In genomic region chr5:64114210-64114609, GRCm38 (mm10) we compare ENCODE assay signal across 22 mouse cellular contexts. TPM values are rescaled to one million over a fixed set of nuclear protein-coding genes. Genes with fewer than 3 reads are reported as not detected.
DNase-seq lines count a peak whose midpoint lies in the region; ATAC-seq and TF ChIP-seq lines count a peak whose summit lies in the region.
"Had no signal": no experiment of that assay in that cellular context is flagged by ENCODE, and none has a peak within 500 bp of the region (broad histone marks: within the 10 kb centered on the region; RNA-seq: fewer than 3 reads in every experiment).

No protein-coding gene starts in this region.

- no peak for TF ChIP-seq POLR2A in liver, adult 2 months (IDR thresholded peaks at IDR 0.05; ENCODE audit: extremely low read depth, insufficient read depth, low read length)

- peaks cover 7% of the 10 kb centered on the region; the same call in 1 of the 2 replicates for H3K36me3 ChIP-seq in liver, adult 2 months (ENCODE audit: control insufficient read depth, insufficient read depth, low read length)
- H3K36me3 ChIP-seq in liver, embryonic 11.5 days (ENCODE audit: control insufficient read depth, insufficient read depth, low read length) = peaks cover 40% of the 10 kb centered on the region
- peaks cover 43% of the 10 kb centered on the region for H3K36me3 ChIP-seq in liver, postnatal 0 days (replicated peaks; ENCODE audit: insufficient read depth, low read length)
- peaks cover 82% of the 10 kb centered on the region for H3K36me3 ChIP-seq in liver, embryonic 12.5 days
- peaks cover 46% of the 10 kb centered on the region for H3K36me3 ChIP-seq in stomach, postnatal 0 days (ENCODE audit: control insufficient read depth, insufficient read depth, low read length)

- H3K79me2 ChIP-seq in liver, adult 2 months (ENCODE audit: control insufficient read depth, insufficient read depth, low read length) = no peaks in the 10 kb centered on the region

- ATAC-seq in liver, embryonic 11.5 days (replicated peaks; ENCODE audit: low FRiP score) = no peak
- peak; percentile 76 for ATAC-seq in liver, postnatal 0 days
- ATAC-seq in liver, embryonic 12.5 days = no peak
- ATAC-seq in stomach, postnatal 0 days (ENCODE audit: low FRiP score, low TSS enrichment) = 0 out of 2 replicates have a peak, but pooled peaks have one; percentile 39
- ATAC-seq in granulocyte monocyte progenitor cell, adult 5-6 weeks (replicated peaks; ENCODE audit: poor library complexity, severe bottlenecking) = no peak
- ATAC-seq: forebrain, embryonic 14.5 days had no signal

- WGBS in liver, adult 2 months = 55% methylated on average over 6 of the region's 6 CpGs
- 89% methylated on average over 6 of the region's 6 CpGs for WGBS in liver, embryonic 11.5 days
- WGBS in liver, postnatal 0 days (ENCODE audit: insufficient replicate concordance) = 80% methylated on average over 6 of the region's 6 CpGs
- WGBS in liver, embryonic 12.5 days (ENCODE audit: insufficient replicate concordance) = 78% methylated on average over 6 of the region's 6 CpGs
- WGBS in stomach, postnatal 0 days = 90% methylated on average over 6 of the region's 6 CpGs

- no peak overlapping the region for H3K4me2 ChIP-seq in liver, embryonic 11.5 days
- no peak overlapping the region for H3K4me2 ChIP-seq in liver, postnatal 0 days (ENCODE audit: low read depth, low read length)
- H3K4me2 ChIP-seq in liver, embryonic 12.5 days = no peak overlapping the region
- H3K4me2 ChIP-seq in stomach, postnatal 0 days (replicated peaks; ENCODE audit: low read depth) = no peak overlapping the region
- H3K4me2 ChIP-seq: embryonic facial prominence, embryonic 13.5 days; embryonic facial prominence, embryonic 15.5 days; forebrain, embryonic 12.5 days had no signal

- peak; percentile 70 for DNase-seq in liver, adult 2 months (ENCODE audit: extremely low read depth, low read depth, low spot score)
- no peak for DNase-seq in liver, embryonic 11.5 days (ENCODE audit: low spot score)
- DNase-seq in liver, postnatal 0 days = no peak
- DNase-seq in stomach, postnatal 0 days (ENCODE audit: low spot score) = no peak
- DNase-seq: adrenal gland, adult 2 months; adrenal gland, postnatal 10 days; adrenal gland, postnatal 25 days; cerebellum, adult 11 months; cerebellum, adult 18-20 months; cerebellum, adult 8-10 months; cerebellum, adult 9-11 months; cerebellum, postnatal 14 days; cerebellum, postnatal 36 days; embryo, embryonic 11 days had no signal

- H3K9me3 ChIP-seq in liver, embryonic 11.5 days (ENCODE audit: control insufficient read depth, low read length) = peaks cover 5% of the 10 kb centered on the region
- H3K9me3 ChIP-seq in liver, postnatal 0 days (ENCODE audit: low read length) = peaks cover 7% of the 10 kb centered on the region
- 0 out of 2 replicates have a peak, but pooled peaks cover 12% of the 10 kb centered on the region for H3K9me3 ChIP-seq in liver, embryonic 12.5 days (replicated peaks)
- H3K9me3 ChIP-seq in stomach, postnatal 0 days (ENCODE audit: control insufficient read depth, low read length) = 0 out of 2 replicates have a peak, but pooled peaks cover 3% of the 10 kb centered on the region

- no peaks in the 10 kb centered on the region for H3K27me3 ChIP-seq in liver, adult 2 months (ENCODE audit: control insufficient read depth, insufficient read depth, low read length)
- H3K27me3 ChIP-seq in liver, embryonic 11.5 days (replicated peaks; ENCODE audit: control insufficient read depth, insufficient read depth, low read length) = no peaks in the 10 kb centered on the region
- no peaks in the 10 kb centered on the region for H3K27me3 ChIP-seq in liver, postnatal 0 days (ENCODE audit: insufficient read depth, low read length)
- H3K27me3 ChIP-seq in liver, embryonic 12.5 days (replicated peaks) = no peaks in the 10 kb centered on the region
- H3K27me3 ChIP-seq in stomach, postnatal 0 days (ENCODE audit: control insufficient read depth, insufficient read depth, low read length) = no peaks in the 10 kb centered on the region
- H3K27me3 ChIP-seq: embryonic facial prominence, embryonic 13.5 days; embryonic facial prominence, embryonic 15.5 days; forebrain, embryonic 12.5 days had no signal

- H3K27ac ChIP-seq in liver, adult 2 months (replicated peaks; ENCODE audit: insufficient read depth, low read depth, low read length) = no peak overlapping the region
- H3K27ac ChIP-seq in liver, embryonic 11.5 days (ENCODE audit: low read depth, low read length) = no peak overlapping the region
- H3K27ac ChIP-seq in liver, postnatal 0 days (ENCODE audit: low read depth) = no peak overlapping the region
- H3K27ac ChIP-seq in liver, embryonic 12.5 days = no peak overlapping the region
- H3K27ac ChIP-seq in stomach, postnatal 0 days (replicated peaks) = no peak overlapping the region
- H3K27ac ChIP-seq: embryonic facial prominence, embryonic 13.5 days; embryonic facial prominence, embryonic 15.5 days; forebrain, embryonic 10.5 days; forebrain, embryonic 12.5 days had no signal

- TF ChIP-seq EP300 in liver, postnatal 0 days (IDR thresholded peaks at IDR 0.05; ENCODE audit: low read depth) = no peak
- no peak for TF ChIP-seq EP300 in stomach, postnatal 0 days (optimal IDR thresholded peaks at IDR 0.05)

- no peaks in the 10 kb centered on the region for H3K4me1 ChIP-seq in liver, adult 2 months (ENCODE audit: control insufficient read depth, insufficient read depth, low read length)
- no peaks in the 10 kb centered on the region for H3K4me1 ChIP-seq in liver, embryonic 11.5 days (replicated peaks; ENCODE audit: control insufficient read depth, insufficient read depth, low read length)
- H3K4me1 ChIP-seq in liver, postnatal 0 days (ENCODE audit: insufficient read depth) = peaks cover 3% of the 10 kb centered on the region; the same call in 1 of the 2 replicates
- H3K4me1 ChIP-seq in liver, embryonic 12.5 days = no peaks in the 10 kb centered on the region
- no peaks in the 10 kb centered on the region for H3K4me1 ChIP-seq in stomach, postnatal 0 days (replicated peaks; ENCODE audit: control insufficient read depth, insufficient read depth)
- H3K4me1 ChIP-seq: embryonic facial prominence, embryonic 13.5 days; embryonic facial prominence, embryonic 15.5 days; forebrain, embryonic 10.5 days; forebrain, embryonic 12.5 days had no signal

- no peak overlapping the region for H3K9ac ChIP-seq in liver, adult 2 months (ENCODE audit: low read depth, low read length)
- H3K9ac ChIP-seq in liver, embryonic 11.5 days (ENCODE audit: low read depth, low read length) = no peak overlapping the region
- no peak overlapping the region for H3K9ac ChIP-seq in liver, postnatal 0 days (replicated peaks)
- no peak overlapping the region for H3K9ac ChIP-seq in liver, embryonic 12.5 days
- no peak overlapping the region for H3K9ac ChIP-seq in stomach, postnatal 0 days (ENCODE audit: low read length)
- H3K9ac ChIP-seq: embryonic facial prominence, embryonic 13.5 days; embryonic facial prominence, embryonic 15.5 days; forebrain, embryonic 12.5 days had no signal

- TF ChIP-seq CTCF in liver, adult 2 months (IDR thresholded peaks at IDR 0.05; ENCODE audit: low read depth, low read length) = no peak
- no peak for TF ChIP-seq CTCF in liver, postnatal 0 days (IDR thresholded peaks at IDR 0.05; ENCODE audit: low read depth)
- no peak for TF ChIP-seq CTCF in stomach, postnatal 0 days (IDR thresholded peaks at IDR 0.05; ENCODE audit: low read depth)

- H3K4me3 ChIP-seq in liver, adult 2 months (ENCODE audit: insufficient read depth, low read depth, low read length) = no peak overlapping the region
- H3K4me3 ChIP-seq in liver, embryonic 11.5 days (ENCODE audit: low read depth, low read length) = no peak overlapping the region
- no peak overlapping the region for H3K4me3 ChIP-seq in liver, postnatal 0 days (ENCODE audit: low read depth, low read length)
- no peak overlapping the region for H3K4me3 ChIP-seq in liver, embryonic 12.5 days
- H3K4me3 ChIP-seq in stomach, postnatal 0 days (ENCODE audit: low read depth, low read length) = no peak overlapping the region
- H3K4me3 ChIP-seq: embryonic facial prominence, embryonic 13.5 days; embryonic facial prominence, embryonic 15.5 days; erythroblast, embryonic 14.5 days; forebrain, embryonic 10.5 days; forebrain, embryonic 12.5 days had no signal

RNA-seq across cellular contexts. Expression of gene Pgm2, which starts 21.5 kb away (rescaled TPM):
- total RNA-seq in liver, adult 2 months (2014; rRNA removed) = 4.4 and 5.9 TPM in 2 replicates
- 2.0 and 2.4 TPM in 2 replicates for polyA plus RNA-seq in liver, adult 2 months (2012; rRNA removed)
- 54.4 and 60.3 TPM in 2 replicates for polyA plus RNA-seq in liver, embryonic 11.5 days (2014; fragmentation: Nextera tagmentation; extraction: Ambion mirVana)
- polyA plus RNA-seq in liver, postnatal 0 days (2015; fragmentation: Nextera tagmentation; extraction: Ambion mirVana) = 9.7 and 11.9 TPM in 2 replicates
- 32.3 and 34.3 TPM in 2 replicates for polyA plus RNA-seq in liver, embryonic 12.5 days (2016; fragmentation: Nextera tagmentation; extraction: Ambion mirVana)
- 33.8 and 34.3 TPM in 2 replicates for polyA plus RNA-seq in stomach, postnatal 0 days (2015; fragmentation: Nextera tagmentation; extraction: Ambion mirVana)
- total RNA-seq in granulocyte monocyte progenitor cell, adult 5-6 weeks (2014; fragmentation: Nextera tagmentation) = 35.1 and 37.2 TPM in 2 replicates
- total RNA-seq in granulocyte monocyte progenitor cell, adult 5-6 weeks (2017) = 28.0 and 31.6 TPM in 2 replicates

RNA-seq across cellular contexts. Expression of gene Tbc1d1, which starts 41.9 kb away (rescaled TPM):
- total RNA-seq in liver, adult 2 months (2014; rRNA removed) = 8.1 and 8.5 TPM in 2 replicates
- polyA plus RNA-seq in liver, adult 2 months (2012; rRNA removed) = 1.6 and 2.2 TPM in 2 replicates
- 25.6 and 25.9 TPM in 2 replicates for polyA plus RNA-seq in liver, embryonic 11.5 days (2014; fragmentation: Nextera tagmentation; extraction: Ambion mirVana)
- 3.6 and 5.0 TPM in 2 replicates for polyA plus RNA-seq in liver, postnatal 0 days (2015; fragmentation: Nextera tagmentation; extraction: Ambion mirVana)
- polyA plus RNA-seq in liver, embryonic 12.5 days (2016; fragmentation: Nextera tagmentation; extraction: Ambion mirVana) = 13.2 and 13.8 TPM in 2 replicates
- polyA plus RNA-seq in stomach, postnatal 0 days (2015; fragmentation: Nextera tagmentation; extraction: Ambion mirVana) = 11.5 and 12.4 TPM in 2 replicates
- 17.5 and 18.5 TPM in 2 replicates for total RNA-seq in granulocyte monocyte progenitor cell, adult 5-6 weeks (2014; fragmentation: Nextera tagmentation)
- total RNA-seq in granulocyte monocyte progenitor cell, adult 5-6 weeks (2017) = 33.6 and 34.7 TPM in 2 replicates

Comparison
In these comparisons a context has a peak if more than half of its experiments do, and no peak if none do; other contexts are left out.
1. ATAC-seq: peak in liver, postnatal 0 days (single experiment) and stomach, postnatal 0 days (single experiment); none in liver, embryonic 11.5 days (single experiment), liver, embryonic 12.5 days (single experiment) and granulocyte monocyte progenitor cell, adult 5-6 weeks (single experiment).